Mouse (Mus musculus) megakaryocyte progenitor cell, adult 5-6 weeks (primary cell): ENCODE data around the gene Stam2. TPM values are rescaled to one million over a fixed set of nuclear protein-coding genes. Genes with fewer than 3 reads are reported as not detected.

Experiments used
- ATAC-seq: replicated peaks from 2 replicates; pipeline ENCODE4 v1.8.0; 2016; ENCODE audit warnings: mild to moderate bottlenecking, moderate TSS enrichment, inconsistent platforms; ENCODE audit not compliant: poor library complexity
- total RNA-seq, 2 experiments: library from RNA; stranded (forward) in 1 of 2; stranded (reverse) in 1 of 2; fragments of 157-497, 149-512 nt in 1 of 2; fragments of 200-1000 nt in 1 of 2; gene quantifications; 2 replicates each; pipeline versions ENCODE4 v1.2.3 to v1.2.4; 2015 to 2017

Gene Stam2
- total RNA-seq (2015), result 18.9 and 26.2 TPM in 2 replicates
- total RNA-seq (2017), result 15.4 and 20.1 TPM in 2 replicates

DNA sequence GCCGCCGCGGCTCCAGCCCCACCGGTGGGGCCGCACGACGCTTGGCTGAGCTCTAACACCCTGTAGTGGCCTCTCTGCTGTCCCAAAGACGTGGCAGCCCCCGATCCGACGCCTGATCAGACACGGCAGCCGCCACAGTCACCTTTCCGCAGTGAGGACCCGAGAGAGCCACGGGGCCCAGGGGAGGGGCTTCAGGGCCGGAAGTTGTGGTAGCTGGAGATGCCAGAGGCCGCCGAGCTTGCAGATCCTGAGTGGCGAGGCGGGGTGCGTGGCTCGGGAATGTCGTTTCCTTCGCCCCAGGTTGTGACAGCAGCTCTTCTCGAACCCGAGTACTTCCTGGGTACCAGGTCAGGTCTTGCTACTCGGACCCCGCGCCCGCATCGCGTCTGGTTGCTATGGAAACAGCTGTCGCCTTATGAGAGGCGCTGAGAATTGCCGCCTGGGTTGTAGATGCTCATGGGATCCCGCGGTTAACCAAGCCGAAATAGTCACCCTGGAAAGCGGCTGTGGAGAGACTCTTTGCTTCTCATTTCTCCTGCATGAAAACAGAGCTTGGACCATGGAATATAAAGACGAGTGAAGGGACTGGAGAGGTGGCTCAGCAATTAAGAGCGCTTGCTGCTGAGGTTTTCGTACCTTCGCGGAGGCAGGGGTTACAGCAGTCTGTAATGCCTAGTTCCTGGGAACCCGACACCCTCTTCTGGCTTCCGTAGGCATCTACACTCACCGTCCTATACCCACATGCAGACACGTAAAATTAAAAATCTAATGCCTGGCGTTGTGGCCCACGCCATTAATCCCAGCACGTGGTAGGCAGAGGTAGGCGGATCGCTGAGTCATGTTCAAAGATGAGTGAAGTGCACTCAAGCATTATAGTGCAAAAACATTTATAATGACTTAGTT, at the start of gene Stam2:
TSS of gene Stam2 (minus strand) at position 26 of the 903 bp plus-strand sequence.
- peak; percentile 90 for ATAC-seq

GRCm38 (mm10) chr2:52785106-52785721, 43.1 kb upstream of the Stam2 start:
- no peak for ATAC-seq

DNA sequence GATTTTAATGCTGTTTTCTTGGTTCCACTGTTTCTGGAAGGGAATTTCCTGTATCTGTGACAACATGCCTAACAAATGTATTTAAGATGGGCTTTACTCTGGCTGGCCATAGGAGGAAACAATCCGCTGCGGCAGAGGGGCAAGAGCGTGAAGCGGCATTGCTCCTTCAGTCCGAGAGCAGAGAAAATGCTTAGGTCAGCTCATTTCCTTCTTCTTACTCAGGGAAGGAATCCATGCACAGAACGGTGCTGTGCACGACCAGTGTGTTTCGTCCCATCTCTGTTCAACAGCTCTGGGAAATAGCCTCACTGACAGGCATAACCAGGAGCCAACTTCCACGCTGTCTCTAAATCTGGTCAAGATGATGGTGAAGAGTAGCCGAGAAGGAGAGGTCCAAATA, 37.9 kb upstream of the Stam2 start:
- ATAC-seq, result no peak

DNA sequence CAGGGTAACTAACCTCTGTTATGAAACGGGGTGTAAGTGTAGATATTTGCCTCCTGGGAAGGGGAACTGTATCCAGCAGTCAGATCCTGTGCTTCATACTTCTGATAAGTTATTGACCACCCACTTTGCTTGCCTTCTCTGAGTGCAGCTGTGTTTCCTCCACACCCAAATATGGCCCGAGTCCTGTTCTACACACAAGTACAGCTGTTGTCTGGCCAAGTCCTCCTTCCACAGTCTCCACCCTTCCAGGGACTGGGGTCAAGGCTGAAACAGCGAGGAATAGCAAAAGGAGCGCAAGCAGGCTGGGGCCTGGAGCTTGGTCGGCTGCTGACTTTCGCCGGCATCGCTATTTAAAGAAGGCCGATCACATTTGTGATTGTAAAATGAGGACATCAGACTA, 37.3 kb upstream of the Stam2 start:
- ATAC-seq, result no peak

DNA sequence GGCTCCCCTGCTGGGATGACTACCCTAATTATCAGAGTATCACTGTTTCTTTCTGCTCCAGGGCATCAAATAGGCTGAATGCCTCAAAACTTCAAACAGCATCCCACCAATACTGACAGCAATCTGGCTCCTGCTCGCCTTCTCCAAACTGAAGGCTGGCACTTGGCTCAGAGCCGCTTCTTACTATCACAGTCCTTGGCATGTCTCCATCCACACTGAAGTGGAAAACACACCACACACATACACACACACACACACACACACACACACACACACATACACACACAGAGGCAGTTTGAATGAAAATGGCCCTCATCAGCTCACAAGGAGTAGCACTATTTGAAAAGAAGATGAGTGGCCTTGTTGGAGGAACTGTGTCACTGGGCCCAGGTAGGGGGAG, 35.8 kb upstream of the Stam2 start:
- ATAC-seq, result no peak

- ATAC-seq, result no peak
These were observed 32.3 kb upstream of the Stam2 start for GRCm38 (mm10) chr2:52774373-52774772.

DNA sequence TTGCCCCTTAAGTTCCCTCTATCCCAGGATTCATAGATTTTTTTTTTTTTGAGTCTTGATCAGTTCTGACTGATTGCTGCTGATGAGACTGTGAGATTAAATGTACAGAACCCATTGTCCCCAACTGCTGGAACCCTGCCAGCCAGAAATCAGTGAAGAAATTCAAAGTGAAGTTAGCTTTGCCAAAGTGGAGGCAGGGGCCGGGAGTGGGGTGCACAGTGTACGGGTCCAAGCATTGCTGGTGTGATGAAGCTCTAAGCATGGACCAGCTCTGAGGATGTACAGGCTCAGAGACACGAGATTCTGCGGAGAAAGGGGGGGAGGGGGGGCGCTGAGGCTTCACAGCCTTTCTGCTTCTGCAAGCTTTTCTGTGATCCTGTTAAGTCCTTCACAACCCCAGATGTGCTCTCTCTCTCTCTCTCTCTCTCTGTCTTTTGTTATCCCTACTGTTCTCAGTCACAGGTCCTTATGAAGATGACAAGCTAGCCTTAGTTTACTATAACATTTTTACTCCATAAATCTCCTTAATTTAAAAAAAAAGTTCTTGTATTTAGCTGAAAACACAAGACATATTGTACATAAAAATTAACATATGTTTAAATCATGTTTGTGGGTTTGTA, 30.8 kb upstream of the Stam2 start:
- no peak for ATAC-seq

GRCm38 (mm10) chr2:52765130-52765529, 23.0 kb upstream of the Stam2 start:
- ATAC-seq, result 0 out of 2 replicates have a peak, but pooled peaks have one; percentile 27

GRCm38 (mm10) chr2:52763891-52764290, 21.8 kb upstream of the Stam2 start:
- ATAC-seq, result no peak

- peak; percentile 95 for ATAC-seq
These were observed 21.1 kb upstream of the Stam2 start for GRCm38 (mm10) chr2:52763040-52763736.

GRCm38 (mm10) chr2:52762529-52762928, 20.4 kb upstream of the Stam2 start:
- ATAC-seq, result peak; percentile 42

DNA sequence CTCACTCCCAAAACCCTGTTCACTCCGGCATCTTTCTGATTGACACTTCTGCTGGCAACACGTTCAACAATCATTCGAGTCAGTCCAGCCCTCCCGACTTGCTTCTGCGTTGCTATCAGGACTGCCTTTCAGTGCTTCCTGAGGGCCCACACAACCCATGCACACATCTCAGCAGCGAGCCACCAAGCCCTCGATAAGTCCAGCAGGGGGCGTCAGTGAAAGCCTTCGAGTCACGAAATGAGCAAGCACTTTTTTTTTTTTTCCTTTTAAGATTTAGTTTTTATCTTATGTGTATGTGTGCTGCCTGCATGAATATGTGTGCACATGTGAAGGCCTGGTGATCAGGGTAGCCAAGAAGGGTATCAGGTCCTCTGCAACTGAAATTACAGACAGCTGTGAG, 16.5 kb upstream of the Stam2 start:
- peak; percentile 53 for ATAC-seq

- peak; percentile 82 for ATAC-seq
These were observed 14.6 kb upstream of the Stam2 start for GRCm38 (mm10) chr2:52756691-52757090.

DNA sequence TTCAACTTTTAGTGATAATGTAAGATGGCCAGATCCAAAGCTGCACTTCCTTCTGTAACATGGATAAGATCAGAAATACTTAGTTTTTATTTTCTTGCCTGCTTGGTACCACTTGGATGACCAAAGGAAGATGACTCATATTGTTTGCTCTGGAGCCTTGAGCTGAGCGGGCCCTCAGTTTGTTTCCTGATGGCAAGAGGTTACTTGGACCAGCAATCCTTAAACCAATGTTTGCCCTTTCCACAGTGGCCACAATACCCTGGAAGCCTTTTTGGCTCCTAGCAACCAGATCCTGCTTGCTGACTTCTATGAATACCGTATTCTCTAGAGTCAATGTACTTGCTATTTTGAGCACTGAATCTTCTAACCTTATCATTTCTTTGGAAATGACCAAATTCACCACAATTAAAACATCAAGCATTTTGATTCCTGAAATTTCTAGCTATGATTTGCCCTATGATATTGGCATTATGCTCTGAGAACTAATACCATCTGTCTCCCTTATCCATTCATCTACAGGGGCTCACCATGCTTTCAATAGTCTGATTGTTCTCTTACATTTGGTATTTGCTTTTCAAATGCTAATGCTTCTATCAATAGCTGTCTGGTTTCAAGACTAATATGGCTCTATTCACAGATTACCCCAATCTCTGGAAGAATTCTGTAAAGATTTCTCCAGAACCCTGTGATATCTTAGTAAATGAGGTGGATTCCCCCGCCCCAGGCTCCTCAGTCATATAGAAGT, 11.7 kb upstream of the Stam2 start:
- no peak for ATAC-seq

GRCm38 (mm10) chr2:52744099-52744498, 2.0 kb upstream of the Stam2 start:
- ATAC-seq, result no peak

GRCm38 (mm10) chr2:52741681-52742255, 313 bp downstream of the Stam2 start:
- peak; percentile 64 for ATAC-seq

DNA sequence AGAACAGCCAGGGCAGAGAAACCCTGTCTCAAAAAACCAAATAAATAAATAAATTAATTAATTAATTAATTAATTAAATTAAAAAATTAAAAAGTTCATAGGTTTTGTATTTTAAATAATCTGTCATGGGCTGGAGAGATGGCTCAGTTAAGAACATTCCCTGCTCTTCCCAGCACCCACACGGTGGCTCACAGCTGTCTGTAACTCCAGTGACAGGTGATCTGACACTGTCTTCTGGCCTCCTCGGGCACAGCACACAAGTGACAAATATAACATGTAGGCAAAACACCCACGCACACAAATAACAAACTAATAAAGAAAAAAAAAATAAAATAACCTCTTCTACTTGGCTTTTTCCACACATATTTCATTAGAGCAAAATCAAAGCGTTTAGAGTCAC, 1.5 kb downstream of the Stam2 start:
- no peak for ATAC-seq

- ATAC-seq, result no peak
These were observed 7.6 kb downstream of the Stam2 start for GRCm38 (mm10) chr2:52734504-52734903.

GRCm38 (mm10) chr2:52733659-52734058, 8.4 kb downstream of the Stam2 start:
- ATAC-seq, result no peak

DNA sequence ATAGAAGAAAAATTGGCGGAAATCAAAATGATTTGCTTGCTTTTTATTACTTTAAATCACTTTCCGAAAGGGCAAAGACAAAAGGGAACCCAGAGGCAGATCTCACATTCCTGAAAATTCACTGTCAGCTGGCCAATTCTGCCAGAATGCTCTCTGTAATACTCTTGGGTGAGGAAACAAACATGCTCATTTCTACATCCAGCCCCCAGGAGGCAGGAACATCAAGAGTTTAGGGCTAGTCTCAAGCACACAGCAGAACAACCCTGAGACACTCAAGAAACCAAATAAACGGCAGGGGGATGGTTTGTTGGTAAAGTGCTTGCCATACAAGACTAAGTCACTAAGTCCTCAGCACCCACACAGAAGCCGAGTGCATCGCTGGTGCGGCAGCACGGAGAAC, 9.5 kb downstream of the Stam2 start:
- no peak for ATAC-seq
